Mouse (Mus musculus): ENCODE data around the gene Kars.

GRCm38 (mm10) chr8:111954844-111955594 lies 56.1 kb downstream of the Kars start:
- no peak for TF ChIP-seq CTCF (IDR thresholded peaks at IDR 0.05; ENCODE audit: low read depth)
- no peak for TF ChIP-seq EP300 (IDR thresholded peaks at IDR 0.05; ENCODE audit: low read depth)
